Mouse (Mus musculus) kidney, adult 2 months (tissue): ENCODE results near the gene Smim27. TPM values are rescaled to one million over a fixed set of nuclear protein-coding genes. Genes with fewer than 3 reads are reported as not detected.
"Not testable (repeated sequence)": the region's sequence is repeated elsewhere in the genome, so short reads cannot be mapped to it uniquely, and the experiment has no call there.

Source experiments
- DNase-seq: peaks from one replicate; pipeline ENCODE4 v3.0.0; 2021
- H3K27ac ChIP-seq: fragments of 200-500 bp; 2 replicates; pipeline ENCODE4 v1.5.1; 2012; ENCODE audit warnings: low read depth, low read length, control low read depth, inconsistent platforms; ENCODE audit not compliant: insufficient read depth
- H3K27me3 ChIP-seq: fragments of 200-500 bp; replicated peaks from 2 replicates; pipeline ENCODE4 v1.6.1; 2012; ENCODE audit warnings: mild to moderate bottlenecking, moderate library complexity, low read length, inconsistent platforms; ENCODE audit not compliant: control insufficient read depth, insufficient read depth
- H3K36me3 ChIP-seq: fragments of 200-500 bp; 2 replicates; pipeline ENCODE4 v1.6.1; 2012; ENCODE audit warnings: mild to moderate bottlenecking, moderate library complexity, low read length, inconsistent platforms; ENCODE audit not compliant: control insufficient read depth, insufficient read depth
- H3K4me1 ChIP-seq: fragments of 200-500 bp; 2 replicates; pipeline ENCODE4 v1.6.1; 2011; ENCODE audit warnings: low read length; ENCODE audit not compliant: control insufficient read depth, insufficient read depth
- H3K4me3 ChIP-seq: fragments of 200-500 bp; 2 replicates; pipeline ENCODE4 v1.5.1; 2011; ENCODE audit warnings: mild to moderate bottlenecking, low read depth, low read length, control low read depth; ENCODE audit not compliant: insufficient read depth
- CTCF ChIP-seq: fragments of 200-500 bp; conservative IDR thresholded peaks from 2 replicates; pipeline ENCODE4 v1.5.1; 2011; ENCODE audit warnings: low read depth, mild to moderate bottlenecking, control low read depth, low read length, moderate library complexity, mixed read lengths; ENCODE audit not compliant: insufficient read depth, insufficient read length
- POLR2A ChIP-seq: fragments of 200-500 bp; IDR thresholded peaks from one replicate; pipeline ENCODE4 v1.6.1; 2011; ENCODE audit warnings: low read depth, low read length, control low read depth
- WGBS: fragments of 180-500 bp; shearing (Covaris S2); methylation state at CpG from one replicate; pipeline ENCODE4 v1.1.7; 2018; 5-methylcytosine and 5-hydroxymethylcytosine counted together
- polyA plus RNA-seq: library from polyadenylated mRNA; depleted of rRNA; stranded (reverse); fragments of >200 nt; gene quantifications from 2 replicates; pipeline ENCODE4 v1.2.3, GENCODE M21; 2012

Smim27 gene
- polyA plus RNA-seq, 1 experiment = 27.6 TPM

DNA sequence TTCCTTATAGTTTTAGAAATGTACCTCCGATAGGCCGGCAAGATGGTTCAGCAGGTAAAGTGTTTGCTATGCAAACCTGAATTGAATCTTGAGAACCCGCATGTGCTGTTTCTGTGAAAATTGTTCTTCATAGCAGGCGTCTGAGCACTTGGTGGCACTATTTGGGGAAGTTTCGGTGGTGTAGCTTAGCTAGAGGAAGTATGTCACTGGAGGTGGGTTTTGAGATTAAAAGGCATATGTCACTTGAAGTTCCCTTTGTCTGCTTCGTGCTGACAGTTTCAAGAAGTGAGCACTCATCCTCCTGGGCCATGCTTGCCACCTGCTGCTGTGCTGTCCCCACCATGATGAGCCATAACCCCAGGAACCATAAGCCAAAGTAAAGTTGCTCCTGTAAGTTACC is 18.0 kb downstream of the Smim27 start:
- DNase-seq = no peak
- WGBS = 79% methylated on average over 6 of the region's 6 CpGs
- H3K4me1 ChIP-seq = no peaks in the 10 kb centered on the region
- no peak overlapping the region for H3K27ac ChIP-seq
- no peaks in the 10 kb centered on the region for H3K27me3 ChIP-seq
- H3K4me3 ChIP-seq = no peak overlapping the region
- no peaks in the 10 kb centered on the region for H3K36me3 ChIP-seq
- TF ChIP-seq POLR2A (no peak), CTCF (no peak)

DNA sequence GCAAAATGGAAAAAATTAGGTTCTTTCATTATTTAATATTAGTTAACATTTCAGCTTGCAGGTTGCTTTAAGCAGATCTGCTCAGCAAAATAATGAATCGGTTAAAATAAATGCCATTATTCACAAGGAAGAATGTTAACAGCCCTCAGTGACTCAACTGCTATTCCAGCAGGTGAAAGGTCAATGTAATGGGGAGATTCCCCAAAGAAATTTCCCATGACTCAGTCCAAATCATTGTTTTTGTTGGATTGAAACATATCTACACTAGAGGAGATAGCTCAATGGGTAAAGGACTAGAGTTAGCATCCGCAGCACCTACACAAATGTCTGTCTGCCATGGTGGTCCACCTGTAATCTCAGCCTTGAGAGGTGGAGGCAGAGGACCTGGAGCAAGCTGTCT is 19.7 kb downstream of the Smim27 start:
- H3K27ac ChIP-seq = no peak overlapping the region
- WGBS = 77% methylated on average over 2 of the region's 2 CpGs
- H3K27me3 ChIP-seq = no peaks in the 10 kb centered on the region
- DNase-seq = no peak
- no peaks in the 10 kb centered on the region for H3K4me1 ChIP-seq
- no peak for TF ChIP-seq CTCF
- no peak for TF ChIP-seq POLR2A
- no peaks in the 10 kb centered on the region for H3K36me3 ChIP-seq
- no peak overlapping the region for H3K4me3 ChIP-seq

DNA sequence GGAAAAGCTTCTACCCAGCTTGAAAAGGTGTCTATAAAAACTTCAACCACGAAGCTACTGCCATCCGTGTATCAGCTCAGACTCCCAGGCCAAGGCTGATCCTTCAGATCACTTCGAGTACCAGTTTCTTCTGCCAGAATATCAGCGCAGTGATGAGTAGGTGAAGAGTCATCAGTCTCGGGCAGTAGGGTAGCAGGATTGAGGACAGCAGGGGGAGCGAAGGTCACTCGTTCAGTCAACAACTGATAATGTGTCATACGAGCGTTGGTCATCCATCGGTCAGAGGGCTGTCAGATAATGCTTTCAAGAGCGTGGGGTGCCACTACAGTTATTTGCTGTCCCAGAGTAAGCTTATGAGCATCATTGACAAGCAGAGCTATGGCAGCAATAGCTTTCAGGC is 22.1 kb downstream of the Smim27 start:
- 97% methylated on average over 11 of the region's 11 CpGs for WGBS

DNA sequence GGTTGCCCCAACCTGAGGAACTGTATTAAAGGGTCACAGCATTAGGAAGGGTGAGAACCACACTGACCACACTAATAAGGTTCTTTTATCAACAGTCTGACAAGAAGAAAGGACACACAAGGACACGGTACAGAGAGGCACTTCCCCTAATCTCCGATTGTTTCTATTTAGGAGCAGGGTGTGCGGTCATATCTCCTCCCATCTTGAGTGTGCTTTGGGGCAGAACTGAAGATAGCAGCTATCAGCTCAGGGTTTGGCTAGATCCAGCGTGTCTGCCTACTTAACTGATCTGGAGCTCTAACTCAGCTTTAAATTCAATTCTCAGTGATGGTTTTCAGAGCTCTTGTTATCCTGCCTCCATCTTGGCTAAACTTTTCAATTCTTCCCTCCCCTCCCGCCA is 29.8 kb downstream of the Smim27 start:
- 71% methylated on average over 5 of the region's 5 CpGs for WGBS
- Histone ChIP-seq H3K27ac (no peak overlapping the region), H3K36me3 (no peaks in the 10 kb centered on the region), H3K4me1 (no peaks in the 10 kb centered on the region), H3K27me3 (no peaks in the 10 kb centered on the region), H3K4me3 (no peak overlapping the region)
- TF ChIP-seq POLR2A (no peak), CTCF (no peak)
- no peak for DNase-seq

More for the DNA sequence above, 22.1 kb downstream of the Smim27 start:
- H3K27me3 ChIP-seq, H3K27ac ChIP-seq, DNase-seq, H3K36me3 ChIP-seq, H3K4me1 ChIP-seq, H3K4me3 ChIP-seq: not testable (repeated sequence)

DNA sequence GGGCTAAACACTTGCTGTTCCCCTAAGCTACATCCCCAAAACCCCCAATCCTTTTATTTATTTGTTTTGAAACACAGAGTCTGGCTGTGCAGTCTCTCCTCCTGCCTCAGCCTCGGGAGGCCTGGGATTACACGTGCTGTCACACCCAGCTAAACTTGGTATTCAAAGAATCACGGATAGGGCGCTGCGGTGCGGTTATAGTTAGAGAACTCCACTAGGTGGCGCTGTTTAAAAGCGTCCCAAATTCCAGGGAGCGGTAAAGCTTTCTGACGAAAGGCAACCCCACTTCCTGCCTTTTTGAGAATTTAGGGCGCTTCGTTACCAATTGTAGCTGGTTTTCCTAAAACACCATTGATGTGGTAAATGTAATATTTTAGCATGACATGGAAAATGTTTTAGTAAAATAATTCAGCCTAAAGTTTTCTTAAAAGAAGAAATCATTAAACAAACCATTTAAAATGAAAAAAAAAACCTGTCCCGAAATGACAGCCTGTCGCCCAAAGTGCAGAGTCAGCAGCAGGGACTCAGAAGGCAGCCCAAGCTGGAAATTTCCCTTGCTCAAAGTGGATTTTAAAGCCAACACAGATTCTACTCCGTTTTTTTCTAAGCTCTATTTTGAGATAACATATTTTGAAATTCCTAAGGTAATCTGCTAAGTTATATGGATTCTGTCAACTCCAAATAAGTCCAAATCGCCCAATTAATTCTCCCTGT is 31.9 kb downstream of the Smim27 start:
- Histone ChIP-seq H3K36me3 (no peaks in the 10 kb centered on the region), H3K27me3 (no peaks in the 10 kb centered on the region), H3K27ac (no peak overlapping the region), H3K4me1 (no peaks in the 10 kb centered on the region), H3K4me3 (no peak overlapping the region)
- peak; percentile 80 for DNase-seq
- TF ChIP-seq CTCF = peak; percentile 80
- no peak for TF ChIP-seq POLR2A
- WGBS = 8% methylated on average over 16 of the region's 16 CpGs

DNA sequence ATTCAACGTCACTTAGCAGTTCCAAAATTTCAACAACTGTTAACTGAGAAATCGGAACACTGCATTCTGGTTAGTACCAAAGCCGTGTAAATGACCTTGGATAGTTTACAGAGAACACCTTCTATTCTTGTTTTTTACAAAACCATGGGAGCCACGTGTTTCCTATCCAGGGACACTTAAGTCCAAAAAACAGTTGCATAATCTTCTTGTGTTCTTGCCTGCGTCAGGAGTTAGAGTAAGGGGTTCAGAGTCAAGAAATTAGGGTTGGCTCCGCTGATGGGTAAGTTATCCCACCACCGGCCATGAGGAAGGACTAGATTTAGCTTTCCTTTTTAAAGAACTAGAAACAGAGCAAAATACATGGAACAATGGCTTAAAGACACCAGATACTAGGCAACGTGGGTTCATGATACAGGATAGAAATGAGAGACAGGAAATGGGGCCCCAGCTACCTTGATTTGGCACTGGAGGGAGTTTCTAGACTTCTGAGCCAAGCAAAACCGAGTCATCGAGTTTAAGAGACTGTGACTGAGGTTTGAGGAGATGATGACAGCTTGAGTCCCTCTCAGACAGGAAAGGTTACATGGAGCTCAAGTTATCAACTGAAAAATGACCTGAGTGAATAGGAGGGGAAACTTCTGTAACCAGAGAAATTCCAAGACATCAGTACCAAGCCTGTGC is 33.2 kb downstream of the Smim27 start:
- H3K27me3 ChIP-seq = no peaks in the 10 kb centered on the region
- no peak for DNase-seq
- H3K36me3 ChIP-seq = no peaks in the 10 kb centered on the region
- H3K27ac ChIP-seq = no peak overlapping the region
- TF ChIP-seq POLR2A (no peak), CTCF (no peak)
- no peak overlapping the region for H3K4me3 ChIP-seq
- WGBS = 68% methylated on average over 10 of the region's 10 CpGs
- H3K4me1 ChIP-seq = no peaks in the 10 kb centered on the region

DNA sequence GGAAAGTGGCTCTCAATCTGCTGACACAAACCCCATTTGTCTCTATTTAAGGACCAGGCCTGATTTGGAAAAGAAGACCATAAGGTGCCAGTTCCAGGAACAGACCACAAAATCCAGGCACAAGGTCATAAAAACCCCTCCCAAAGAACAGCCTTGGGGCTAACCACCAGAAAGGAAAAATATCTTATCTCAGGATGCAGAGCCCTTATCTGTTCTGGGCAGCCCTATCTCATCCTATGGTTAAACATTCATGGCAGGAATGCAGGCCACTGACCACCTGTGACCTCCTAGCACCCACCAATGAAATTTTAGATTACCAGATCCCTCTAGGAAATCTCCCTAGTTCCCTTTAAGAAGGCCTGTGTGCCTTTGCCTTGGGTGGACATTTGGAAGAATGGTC is 40.3 kb downstream of the Smim27 start:
- Histone ChIP-seq H3K4me3 (no peak overlapping the region), H3K36me3 (no peaks in the 10 kb centered on the region), H3K27me3 (no peaks in the 10 kb centered on the region), H3K27ac (no peak overlapping the region), H3K4me1 (no peaks in the 10 kb centered on the region)
- no peak for DNase-seq
- TF ChIP-seq POLR2A (no peak), CTCF (no peak)
